Mouse (Mus musculus): ENCODE measurements around the gene Slc10a6. TPM values are rescaled to one million over a fixed set of nuclear protein-coding genes. Genes with fewer than 3 reads are reported as not detected.

Slc10a6 gene
- total and polyA plus RNA-seq, 3 experiments: not detected

DNA sequence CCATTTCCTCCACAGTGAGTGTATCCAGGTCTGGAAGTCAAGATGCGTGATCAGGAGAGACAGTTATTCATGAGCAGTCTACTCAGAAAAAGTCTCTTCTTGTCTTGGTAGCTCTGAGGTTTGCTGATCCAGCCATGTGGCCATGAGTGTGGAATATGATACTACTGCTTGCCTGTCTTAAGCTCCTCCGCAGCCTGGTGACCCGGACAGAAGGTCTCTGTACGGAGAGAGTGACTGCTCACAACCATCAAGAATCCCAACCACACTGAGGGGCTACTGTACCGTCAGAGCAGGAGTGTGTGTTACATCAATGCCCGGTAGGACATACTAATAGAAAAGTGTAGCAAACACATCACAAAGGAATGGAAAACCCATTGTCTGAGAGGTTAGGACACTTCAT lies 48.7 kb upstream of the Slc10a6 start:
- Histone ChIP-seq H3K4me3 (replicated peaks in 1 of 3; ENCODE audit: low read depth in 2 of 3, low read length in 2 of 3, poor library complexity in 1 of 3) (no peak overlapping the region), H3K79me2 (replicated peaks; ENCODE audit: control insufficient read depth, extremely low read depth, insufficient read depth, poor library complexity, severe bottlenecking) (no peaks in the 10 kb centered on the region), H3K4me2 (ENCODE audit: insufficient read depth, low read depth, poor library complexity, severe bottlenecking) (no peak overlapping the region), H3K36me3 (replicated peaks in 1 of 2; ENCODE audit: control insufficient read depth in 1 of 2, insufficient read depth in 1 of 2, low read length in 1 of 2) (no peaks in the 10 kb centered on the region), H3K4me1 (ENCODE audit: control insufficient read depth in 1 of 2, insufficient read depth in 2 of 2) (peaks cover 7 to 17% of the 10 kb centered on the region in 2 experiments; a peak in 3 of 4 replicates), H3K27ac (ENCODE audit: insufficient read depth, low read depth) (no peak overlapping the region), H3K27me3 (replicated peaks) (no peaks in the 10 kb centered on the region), H3K9me3 (replicated peaks; ENCODE audit: low read length) (no peaks in the 10 kb centered on the region), H3K9ac (ENCODE audit: insufficient read depth, low read depth) (no peak overlapping the region)
- dilution Hi-C loops (cut with MboI; ENCODE audit: extremely low pct_ligation_motif_present, extremely low pct_unique_long_range_greater_than_20kb, low sequenced_read_pairs) (no loop called here), in situ Hi-C loops (cut with MboI; ENCODE audit: low pct_ligation_motif_present, low pct_unique_long_range_greater_than_20kb, low sequenced_read_pairs) (loop anchor here (5.0 kb wide), 1 partner anchor 134 kb away; no protein-coding TSS in a partner anchor)
- TF ChIP-seq RCOR1 (conservative IDR thresholded peaks at IDR 0.05; ENCODE audit: low read depth, low read length) (no peak), MYC (IDR thresholded peaks at IDR 0.05; ENCODE audit: low read depth, low read length) (no peak), ETS1 (conservative IDR thresholded peaks at IDR 0.05; ENCODE audit: low read depth, low read length) (no peak), E2F4 (IDR thresholded peaks at IDR 0.05; ENCODE audit: insufficient replicate concordance, low read depth, low read length) (no peak), JUN (IDR thresholded peaks at IDR 0.05; ENCODE audit: insufficient read depth, low read depth, low read length) (no peak), ZC3H11A (IDR thresholded peaks at IDR 0.05; ENCODE audit: low read depth, low read length) (no peak), CHD2 (IDR thresholded peaks at IDR 0.05; ENCODE audit: low read length) (no peak)
- no peak for DNase-seq (ENCODE audit: extremely low read depth)

DNA sequence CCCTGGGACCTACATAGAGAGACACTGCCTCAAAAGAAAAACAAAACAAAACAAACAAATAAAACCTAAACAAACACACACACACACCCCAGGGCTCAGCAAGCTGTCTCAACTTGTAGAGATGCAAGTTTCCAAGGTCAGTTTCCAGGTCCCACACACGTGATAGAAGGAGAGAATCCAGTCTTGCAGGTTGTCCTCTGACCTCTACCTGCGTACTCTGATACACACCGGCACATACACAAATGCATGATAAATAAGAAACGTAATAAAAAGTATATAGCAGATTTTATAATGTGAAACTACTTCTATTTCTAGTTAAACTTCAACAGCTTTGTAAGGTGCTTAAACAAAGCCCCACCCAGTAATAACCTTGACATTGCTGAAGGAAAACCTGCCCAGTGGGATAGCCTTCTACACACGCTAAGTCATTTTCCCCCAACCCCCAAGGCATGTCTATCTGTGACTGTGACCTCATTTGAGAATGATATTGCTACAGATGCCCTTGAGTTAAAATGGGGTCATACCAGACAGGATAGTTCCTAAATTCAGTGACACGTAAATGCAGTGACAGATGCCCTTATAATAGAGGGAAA lies 47.2 kb upstream of the Slc10a6 start:
- Histone ChIP-seq H3K9ac (ENCODE audit: insufficient read depth, low read depth) (no peak overlapping the region), H3K4me1 (ENCODE audit: control insufficient read depth in 1 of 2, insufficient read depth in 2 of 2) (peaks cover 7 to 17% of the 10 kb centered on the region in 2 experiments; a peak in 3 of 4 replicates), H3K27ac (ENCODE audit: insufficient read depth, low read depth) (no peak overlapping the region), H3K36me3 (replicated peaks in 1 of 2; ENCODE audit: control insufficient read depth in 1 of 2, insufficient read depth in 1 of 2, low read length in 1 of 2) (no peaks in the 10 kb centered on the region), H3K9me3 (replicated peaks; ENCODE audit: low read length) (no peaks in the 10 kb centered on the region), H3K4me3 (replicated peaks in 1 of 3; ENCODE audit: low read depth in 2 of 3, low read length in 2 of 3, poor library complexity in 1 of 3) (no peak overlapping the region), H3K27me3 (replicated peaks) (no peaks in the 10 kb centered on the region), H3K4me2 (ENCODE audit: insufficient read depth, low read depth, poor library complexity, severe bottlenecking) (no peak overlapping the region), H3K79me2 (replicated peaks; ENCODE audit: control insufficient read depth, extremely low read depth, insufficient read depth, poor library complexity, severe bottlenecking) (no peaks in the 10 kb centered on the region)
- in situ Hi-C loops (cut with MboI; ENCODE audit: low pct_ligation_motif_present, low pct_unique_long_range_greater_than_20kb, low sequenced_read_pairs): loop anchor here (5.0 kb wide), 1 partner anchor 136 kb away; no protein-coding TSS in a partner anchor
- TF ChIP-seq POLR2AphosphoS2 (IDR thresholded peaks at IDR 0.05; ENCODE audit: low read depth, low read length): no peak
- TF ChIP-seq JUN (IDR thresholded peaks at IDR 0.05; ENCODE audit: insufficient read depth, low read depth, low read length): no peak
- no peak for TF ChIP-seq USF2 (conservative IDR thresholded peaks at IDR 0.05; ENCODE audit: low read depth, low read length)
- no peak for TF ChIP-seq MAFK (IDR thresholded peaks at IDR 0.05; ENCODE audit: insufficient replicate concordance, low read length)
- TF ChIP-seq SIN3A (IDR thresholded peaks at IDR 0.05; ENCODE audit: low read length): no peak
- TF ChIP-seq BHLHE40 (IDR thresholded peaks at IDR 0.05; ENCODE audit: low read depth, low read length): no peak
- no peak for TF ChIP-seq ZNF384 (IDR thresholded peaks at IDR 0.05; ENCODE audit: low read depth, low read length)
- TF ChIP-seq GABPA (IDR thresholded peaks at IDR 0.05; ENCODE audit: insufficient replicate concordance, low read depth, low read length): no peak
- TF ChIP-seq ETS1 (conservative IDR thresholded peaks at IDR 0.05; ENCODE audit: low read depth, low read length): no peak
- no peak for TF ChIP-seq CTCF (conservative IDR thresholded peaks at IDR 0.05 in 1 of 2, IDR thresholded peaks at IDR 0.05 in 1 of 2; ENCODE audit: low read depth in 2 of 2, low read length in 2 of 2)
- TF ChIP-seq E2F4 (IDR thresholded peaks at IDR 0.05; ENCODE audit: insufficient replicate concordance, low read depth, low read length): no peak
- no peak for TF ChIP-seq MAX (IDR thresholded peaks at IDR 0.05; ENCODE audit: low read length)
- TF ChIP-seq MEF2A (IDR thresholded peaks at IDR 0.05; ENCODE audit: borderline replicate concordance, low read depth, low read length): no peak
- dilution Hi-C loops (cut with MboI; ENCODE audit: extremely low pct_ligation_motif_present, extremely low pct_unique_long_range_greater_than_20kb, low sequenced_read_pairs): no loop called here
- DNase-seq (ENCODE audit: extremely low read depth): no peak
